In the genomic region with DNA sequence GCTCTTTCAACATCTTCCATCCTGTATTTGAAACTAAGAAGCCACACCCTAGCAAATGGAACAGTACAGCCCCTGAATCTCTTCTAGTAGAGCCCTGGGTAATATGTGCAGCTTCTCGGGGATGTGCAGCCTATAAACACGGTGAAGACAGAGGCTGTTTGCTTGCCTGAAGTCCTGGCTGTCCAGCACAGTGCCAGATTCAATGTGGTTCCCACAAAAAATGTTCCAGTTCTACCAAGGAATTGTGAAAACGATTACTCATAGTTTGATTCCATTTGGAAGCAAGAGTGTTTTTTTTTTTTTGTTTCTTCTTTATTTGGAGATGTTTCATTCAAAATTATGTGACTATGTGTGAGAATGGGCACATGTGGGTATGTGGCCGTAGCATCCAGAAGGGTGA, we compare ENCODE assay signal across 24 mouse cellular contexts. TPM values are rescaled to one million over a fixed set of nuclear protein-coding genes. Genes with fewer than 3 reads are reported as not detected.
A peak's percentile ranks its signal among the peaks of the same experiment; 100 is the strongest.
DNase-seq lines count a peak whose midpoint lies in the region; ATAC-seq and TF ChIP-seq lines count a peak whose summit lies in the region.
"Had no signal": no experiment of that assay in that cellular context is flagged by ENCODE, and none has a peak within 500 bp of the region (broad histone marks: within the 10 kb centered on the region; RNA-seq: fewer than 3 reads in every experiment).

No protein-coding gene starts in this region.

- H3K79me2 ChIP-seq in heart, adult 2 months (replicated peaks; ENCODE audit: control insufficient read depth, insufficient read depth, low read length) = no peaks in the 10 kb centered on the region

- TF ChIP-seq CTCF in heart, adult 2 months (IDR thresholded peaks at IDR 0.05) = no peak
- no peak for TF ChIP-seq CTCF in embryonic fibroblast, embryonic 13.5 days (IDR thresholded peaks at IDR 0.05; ENCODE audit: borderline replicate concordance, insufficient read depth, low read length)

- DNase-seq in heart, adult 11 months = peak; percentile 82
- no peak for DNase-seq in heart, adult 2 months
- peak; percentile 77 for DNase-seq in NIH3T3 (ENCODE audit: low read depth)
- DNase-seq in B cell, adult 2 months = no peak
- DNase-seq: adrenal gland, adult 2 months; cerebellum, adult 11-12 months; cerebellum, adult 8-10 months; cerebellum, postnatal 10 days; cerebellum, postnatal 36 days; embryo, embryonic 11 days; forebrain, postnatal 0 days; gastrocnemius, postnatal 14 days; kidney, adult 2 months had no signal

- TF ChIP-seq POLR2A in heart, adult 2 months (IDR thresholded peaks at IDR 0.05; ENCODE audit: insufficient read depth, low read depth, low read length) = no peak
- TF ChIP-seq POLR2A in embryonic fibroblast, embryonic 13.5 days (IDR thresholded peaks at IDR 0.05; ENCODE audit: low read depth, low read length) = no peak

- no peaks in the 10 kb centered on the region for H3K27me3 ChIP-seq in heart, adult 2 months (ENCODE audit: control insufficient read depth, insufficient read depth, low read length)
- no peaks in the 10 kb centered on the region for H3K27me3 ChIP-seq in neural tube, embryonic 15.5 days (replicated peaks)
- H3K27me3 ChIP-seq: embryonic facial prominence, embryonic 13.5 days; hindbrain, embryonic 12.5 days; hindbrain, embryonic 15.5 days; Patski had no signal

- TF ChIP-seq EP300 in heart, adult 2 months (IDR thresholded peaks at IDR 0.05; ENCODE audit: insufficient read depth, low read depth, low read length) = no peak

- no peaks in the 10 kb centered on the region for H3K36me3 ChIP-seq in heart, adult 2 months (ENCODE audit: control insufficient read depth, insufficient read depth, low read length)
- no peaks in the 10 kb centered on the region for H3K36me3 ChIP-seq in neural tube, embryonic 15.5 days
- H3K36me3 ChIP-seq: embryonic facial prominence, embryonic 10.5 days; embryonic facial prominence, embryonic 13.5 days; hindbrain, embryonic 12.5 days; hindbrain, embryonic 15.5 days had no signal

- intact Hi-C loops in heart, adult 2 months (cut with DNase I) = no loop called here

- H3K9ac ChIP-seq in heart, adult 2 months (ENCODE audit: low read depth, low read length) = no peak overlapping the region
- H3K9ac ChIP-seq in neural tube, embryonic 15.5 days (replicated peaks) = no peak overlapping the region
- H3K9ac ChIP-seq: embryonic facial prominence, embryonic 13.5 days; forebrain, postnatal 0 days; hindbrain, embryonic 12.5 days; hindbrain, embryonic 15.5 days had no signal

- ATAC-seq in neural tube, embryonic 15.5 days (ENCODE audit: low FRiP score) = no peak
- ATAC-seq: CD4-positive, CD25-positive, alpha-beta regulatory T cell, adult 4 months; forebrain, embryonic 14.5 days; forebrain, postnatal 0 days; intestine, postnatal 0 days had no signal

- no peak overlapping the region for H3K4me2 ChIP-seq in neural tube, embryonic 15.5 days
- H3K4me2 ChIP-seq: embryonic facial prominence, embryonic 13.5 days; heart, embryonic 11.5 days; hindbrain, embryonic 12.5 days; hindbrain, embryonic 15.5 days had no signal

- no peaks in the 10 kb centered on the region for H3K9me3 ChIP-seq in neural tube, embryonic 15.5 days (replicated peaks)
- H3K9me3 ChIP-seq: embryonic facial prominence, embryonic 10.5 days; hindbrain, embryonic 12.5 days; hindbrain, embryonic 15.5 days had no signal

- H3K4me1 ChIP-seq in heart, adult 2 months (ENCODE audit: control insufficient read depth, insufficient read depth, low read length) = peaks cover 8% of the 10 kb centered on the region
- H3K4me1 ChIP-seq in embryonic fibroblast, embryonic 13.5 days (ENCODE audit: control insufficient read depth, insufficient read depth, low read length) = peaks cover 6% of the 10 kb centered on the region; the same call in 1 of the 2 replicates
- H3K4me1 ChIP-seq in neural tube, embryonic 15.5 days = peaks cover 16% of the 10 kb centered on the region

- H3K27ac ChIP-seq in heart, adult 2 months = no peak overlapping the region
- H3K27ac ChIP-seq in embryonic fibroblast, embryonic 13.5 days (ENCODE audit: insufficient read depth, low read length) = peak overlapping the region; percentile 41
- no peak overlapping the region for H3K27ac ChIP-seq in neural tube, embryonic 15.5 days (replicated peaks)
- H3K27ac ChIP-seq: embryonic facial prominence, embryonic 10.5 days; embryonic facial prominence, embryonic 13.5 days; hindbrain, embryonic 12.5 days; hindbrain, embryonic 15.5 days had no signal

- WGBS in heart, adult 2 months = 77% methylated on average over 4 of the region's 4 CpGs
- 97% methylated on average over 4 of the region's 4 CpGs for WGBS in neural tube, embryonic 15.5 days

- no peak overlapping the region for H3K4me3 ChIP-seq in heart, adult 2 months
- H3K4me3 ChIP-seq in embryonic fibroblast, embryonic 13.5 days (ENCODE audit: insufficient read depth, low read length) = no peak overlapping the region
- no peak overlapping the region for H3K4me3 ChIP-seq in neural tube, embryonic 15.5 days (replicated peaks)
- H3K4me3 ChIP-seq: embryonic facial prominence, embryonic 10.5 days; embryonic facial prominence, embryonic 13.5 days; hindbrain, embryonic 12.5 days; hindbrain, embryonic 15.5 days had no signal

RNA-seq across cellular contexts. Expression of a gene that starts 21.8 kb away (rescaled TPM):
- total RNA-seq in heart, adult 2 months (2021) = 1 to 10 TPM; 3.3 to 4.0 TPM
- polyA plus RNA-seq in heart, adult 2 months (2012; rRNA removed) = 3.0 and 3.2 TPM in 2 replicates
- 0.18 and 1.7 TPM in 2 replicates for polyA plus RNA-seq in embryonic fibroblast, embryonic 13.5 days (2011; ENCODE audit: insufficient read length, low read depth, missing spikeins)
- 3.4 and 6.2 TPM in 2 replicates for polyA plus RNA-seq in neural tube, embryonic 15.5 days (2015; fragmentation: Nextera tagmentation; extraction: Ambion mirVana)

RNA-seq across cellular contexts. Expression of a gene that starts 55.4 kb away (rescaled TPM):
- total RNA-seq in heart, adult 2 months (2021) = 10 to 100 TPM; 26.4 to 27.7 TPM
- 23.6 and 32.9 TPM in 2 replicates for polyA plus RNA-seq in heart, adult 2 months (2012; rRNA removed)
- polyA plus RNA-seq in embryonic fibroblast, embryonic 13.5 days (2011; ENCODE audit: insufficient read length, low read depth, missing spikeins) = 190 and 261 TPM in 2 replicates
- polyA plus RNA-seq in neural tube, embryonic 15.5 days (2015; fragmentation: Nextera tagmentation; extraction: Ambion mirVana) = 248 and 252 TPM in 2 replicates

RNA-seq across cellular contexts. Expression of a gene that starts 55.6 kb away (rescaled TPM):
- 10 to 100 TPM; 28.4 to 33.2 TPM for total RNA-seq in heart, adult 2 months (2021)
- 14.9 and 22.7 TPM in 2 replicates for polyA plus RNA-seq in heart, adult 2 months (2012; rRNA removed)
- polyA plus RNA-seq in embryonic fibroblast, embryonic 13.5 days (2011; ENCODE audit: insufficient read length, low read depth, missing spikeins) = 53.6 and 54.3 TPM in 2 replicates
- 18.8 and 24.2 TPM in 2 replicates for polyA plus RNA-seq in neural tube, embryonic 15.5 days (2015; fragmentation: Nextera tagmentation; extraction: Ambion mirVana)

Comparison
In these comparisons a context has a peak if more than half of its experiments do, and no peak if none do; other contexts are left out.
1. DNase-seq: peak in heart, adult 11 months (single experiment) and NIH3T3 (single experiment); none in heart, adult 2 months (0 of 2) and B cell, adult 2 months (0 of 2).